Mouse (Mus musculus): ENCODE data around the gene Gosr2. TPM values are rescaled to one million over a fixed set of nuclear protein-coding genes. Genes with fewer than 3 reads are reported as not detected.

Gene Gosr2
- polyA plus RNA-seq, 1 experiment from 2014 or later = 94.5 TPM

GRCm38 (mm10) chr11:103653359-103653965 lies 44.2 kb downstream of the Gosr2 start:
- Histone ChIP-seq H3K4me1 (replicated peaks) (peaks cover 14% of the 10 kb centered on the region), H3K9me3 (no peaks in the 10 kb centered on the region), H3K27ac (no peak overlapping the region), H3K36me3 (no peaks in the 10 kb centered on the region), H3K4me3 (no peak overlapping the region), H3K27me3 (ENCODE audit: insufficient read depth, poor library complexity, severe bottlenecking) (peaks cover 75% of the 10 kb centered on the region)
- DNase-seq (ENCODE audit: low spot score) = no peak
- 76% methylated on average over 10 of the region's 10 CpGs for WGBS

- WGBS = 85% methylated on average over 6 of the region's 6 CpGs
- H3K9me3 ChIP-seq = no peaks in the 10 kb centered on the region
- no peak for DNase-seq (ENCODE audit: low spot score)
- H3K4me3 ChIP-seq = no peak overlapping the region
- H3K36me3 ChIP-seq = no peaks in the 10 kb centered on the region
- H3K27me3 ChIP-seq (ENCODE audit: insufficient read depth, poor library complexity, severe bottlenecking) = peaks cover 95% of the 10 kb centered on the region
- H3K27ac ChIP-seq = no peak overlapping the region
- H3K4me1 ChIP-seq (replicated peaks) = peaks cover 20% of the 10 kb centered on the region
Observed at GRCm38 (mm10) chr11:103651426-103651825, 46.3 kb downstream of the Gosr2 start.

- Histone ChIP-seq H3K4me1 (replicated peaks) (peaks cover 26% of the 10 kb centered on the region), H3K27me3 (ENCODE audit: insufficient read depth, poor library complexity, severe bottlenecking) (peaks cover 90% of the 10 kb centered on the region), H3K9me3 (no peaks in the 10 kb centered on the region), H3K4me3 (peak overlapping the region; percentile 48), H3K27ac (no peak overlapping the region), H3K36me3 (no peaks in the 10 kb centered on the region)
- no peak for DNase-seq (ENCODE audit: low spot score)
- WGBS = 1% methylated on average over 37 of the region's 37 CpGs
Observed at GRCm38 (mm10) chr11:103649983-103650493, 47.7 kb downstream of the Gosr2 start.

GRCm38 (mm10) chr11:103649301-103649982 lies 48.3 kb downstream of the Gosr2 start, which contains the start of gene Rprml:
TSS of gene Rprml (plus strand) at chr11:103649570.
- Histone ChIP-seq H3K4me1 (replicated peaks) (peaks cover 26% of the 10 kb centered on the region), H3K27me3 (ENCODE audit: insufficient read depth, poor library complexity, severe bottlenecking) (peaks cover 84% of the 10 kb centered on the region), H3K36me3 (no peaks in the 10 kb centered on the region), H3K27ac (no peak within 1 kb of the TSS), H3K9me3 (no peaks in the 10 kb centered on the region), H3K4me3 (peak within 1 kb of the TSS; percentile 48)
- DNase-seq (ENCODE audit: low spot score) = peak; percentile 23
- 1% methylated on average over 71 of the region's 71 CpGs for WGBS

- 29% methylated on average over 7 of the region's 7 CpGs for WGBS
- H3K27ac ChIP-seq = no peak overlapping the region
- H3K27me3 ChIP-seq (ENCODE audit: insufficient read depth, poor library complexity, severe bottlenecking) = peaks cover 76% of the 10 kb centered on the region
Observed at GRCm38 (mm10) chr11:103648656-103649055, 49.0 kb downstream of the Gosr2 start.

GRCm38 (mm10) chr11:103647921-103648620 lies 49.6 kb downstream of the Gosr2 start:
- Histone ChIP-seq H3K9me3 (no peaks in the 10 kb centered on the region), H3K4me3 (no peak overlapping the region), H3K27ac (no peak overlapping the region), H3K27me3 (ENCODE audit: insufficient read depth, poor library complexity, severe bottlenecking) (peaks cover 70% of the 10 kb centered on the region), H3K36me3 (no peaks in the 10 kb centered on the region), H3K4me1 (replicated peaks) (peaks cover 26% of the 10 kb centered on the region)
- WGBS = 12% methylated on average over 11 of the region's 11 CpGs
- DNase-seq (ENCODE audit: low spot score) = peak; percentile 10

More at GRCm38 (mm10) chr11:103648656-103649055, 49.0 kb downstream of the Gosr2 start:
- Histone ChIP-seq H3K4me3 (no peak overlapping the region), H3K36me3 (no peaks in the 10 kb centered on the region), H3K4me1 (replicated peaks) (peaks cover 26% of the 10 kb centered on the region), H3K9me3 (no peaks in the 10 kb centered on the region)
- DNase-seq (ENCODE audit: low spot score) = no peak

- Histone ChIP-seq H3K4me1 (replicated peaks) (peaks cover 26% of the 10 kb centered on the region), H3K9me3 (no peaks in the 10 kb centered on the region), H3K27ac (no peak overlapping the region), H3K4me3 (no peak overlapping the region), H3K27me3 (ENCODE audit: insufficient read depth, poor library complexity, severe bottlenecking) (peaks cover 64% of the 10 kb centered on the region), H3K36me3 (no peaks in the 10 kb centered on the region)
- 81% methylated on average over 6 of the region's 6 CpGs for WGBS
- no peak for DNase-seq (ENCODE audit: low spot score)
Observed at GRCm38 (mm10) chr11:103646301-103646700, 51.4 kb downstream of the Gosr2 start.

GRCm38 (mm10) chr11:103645731-103646130 lies 52.0 kb downstream of the Gosr2 start:
- Histone ChIP-seq H3K27ac (no peak overlapping the region), H3K36me3 (no peaks in the 10 kb centered on the region), H3K4me3 (no peak overlapping the region), H3K27me3 (ENCODE audit: insufficient read depth, poor library complexity, severe bottlenecking) (peaks cover 64% of the 10 kb centered on the region), H3K4me1 (replicated peaks) (peaks cover 26% of the 10 kb centered on the region), H3K9me3 (no peaks in the 10 kb centered on the region)
- no peak for DNase-seq (ENCODE audit: low spot score)
- 75% methylated on average over 8 of the region's 8 CpGs for WGBS

- Histone ChIP-seq H3K9me3 (no peaks in the 10 kb centered on the region), H3K4me3 (no peak overlapping the region), H3K4me1 (replicated peaks) (peaks cover 9% of the 10 kb centered on the region), H3K27me3 (ENCODE audit: insufficient read depth, poor library complexity, severe bottlenecking) (peaks cover 55% of the 10 kb centered on the region), H3K27ac (no peak overlapping the region), H3K36me3 (no peaks in the 10 kb centered on the region)
- 80% methylated on average over 9 of the region's 9 CpGs for WGBS
- no peak for DNase-seq (ENCODE audit: low spot score)
Observed at GRCm38 (mm10) chr11:103643211-103643610, 54.5 kb downstream of the Gosr2 start.

GRCm38 (mm10) chr11:103639407-103639946 lies 58.2 kb downstream of the Gosr2 start:
- 0 out of 2 replicates have a peak overlapping the region, but pooled peaks have one; percentile 11 for H3K4me3 ChIP-seq
- no peak overlapping the region for H3K27ac ChIP-seq
- H3K9me3 ChIP-seq = no peaks in the 10 kb centered on the region
- H3K4me1 ChIP-seq (replicated peaks) = no peaks in the 10 kb centered on the region
- 5% methylated on average over 10 of the region's 10 CpGs for WGBS
- no peaks in the 10 kb centered on the region for H3K36me3 ChIP-seq
- H3K27me3 ChIP-seq (ENCODE audit: insufficient read depth, poor library complexity, severe bottlenecking) = peaks cover 37% of the 10 kb centered on the region
- peak; percentile 73 for DNase-seq (ENCODE audit: low spot score)

GRCm38 (mm10) chr11:103638790-103639189 lies 58.9 kb downstream of the Gosr2 start, which contains the start of gene Lyzl6:
TSS of gene Lyzl6 (minus strand) at chr11:103638890.
- Histone ChIP-seq H3K4me1 (replicated peaks) (no peaks in the 10 kb centered on the region), H3K36me3 (no peaks in the 10 kb centered on the region), H3K9me3 (no peaks in the 10 kb centered on the region), H3K4me3 (0 out of 2 replicates have a peak within 1 kb of the TSS, but pooled peaks have one; percentile 11), H3K27me3 (ENCODE audit: insufficient read depth, poor library complexity, severe bottlenecking) (peaks cover 37% of the 10 kb centered on the region), H3K27ac (no peak within 1 kb of the TSS)
- WGBS = 77% methylated on average over 3 of the region's 3 CpGs
- no peak for DNase-seq (ENCODE audit: low spot score)

- WGBS = 86% methylated on average over 6 of the region's 6 CpGs
Observed at GRCm38 (mm10) chr11:103636261-103636660, 61.4 kb downstream of the Gosr2 start.

More at GRCm38 (mm10) chr11:103636261-103636660, 61.4 kb downstream of the Gosr2 start:
- Histone ChIP-seq H3K4me3 (no peak overlapping the region), H3K4me1 (replicated peaks) (no peaks in the 10 kb centered on the region), H3K27ac (no peak overlapping the region), H3K9me3 (no peaks in the 10 kb centered on the region), H3K36me3 (no peaks in the 10 kb centered on the region), H3K27me3 (ENCODE audit: insufficient read depth, poor library complexity, severe bottlenecking) (peaks cover 25% of the 10 kb centered on the region)
- no peak for DNase-seq (ENCODE audit: low spot score)

Measured in hindbrain, embryonic 10.5 days (tissue).